Mouse (Mus musculus) midbrain, embryonic 14.5 days (tissue): ENCODE results near the gene Cchcr1. TPM values are rescaled to one million over a fixed set of nuclear protein-coding genes. Genes with fewer than 3 reads are reported as not detected.
A peak's percentile ranks its signal among the peaks of the same experiment; 100 is the strongest.
"Not testable (repeated sequence)": the region's sequence is repeated elsewhere in the genome, so short reads cannot be mapped to it uniquely, and the experiment has no call there.

ENCODE experiments used
- ATAC-seq: fragments of 200-750 bp; cut with Nextera tagmentation; 2 replicates; pipeline ENCODE4 v1.8.0; 2017; ENCODE audit warnings: moderate number of reproducible peaks, moderate library complexity; ENCODE audit not compliant: low FRiP score, low TSS enrichment
- DNase-seq: peaks from one replicate; pipeline ENCODE4 v3.0.0-alpha.2; 2015
- H3K27ac ChIP-seq: fragments of 300-500 bp; sonication (generic); replicated peaks from 2 replicates; pipeline ENCODE4 v1.5.1; 2014; ENCODE audit warnings: mild to moderate bottlenecking, low read depth, low read length, moderate library complexity
- H3K27me3 ChIP-seq: fragments of 300-500 bp; sonication (generic); 2 replicates; pipeline ENCODE4 v1.6.1; 2014; ENCODE audit warnings: low read length, control low read depth, mixed read lengths; ENCODE audit not compliant: control insufficient read depth, insufficient read depth
- H3K36me3 ChIP-seq: fragments of 300-500 bp; sonication (generic); 2 replicates; pipeline ENCODE4 v1.6.1; 2014; ENCODE audit warnings: low read length, control low read depth; ENCODE audit not compliant: control insufficient read depth, insufficient read depth
- H3K4me1 ChIP-seq: fragments of 300-500 bp; sonication (generic); 2 replicates; pipeline ENCODE4 v1.6.1; 2014; ENCODE audit warnings: mild to moderate bottlenecking, antibody characterized with exemption, low read length, control low read depth; ENCODE audit not compliant: control insufficient read depth, insufficient read depth
- H3K4me2 ChIP-seq: fragments of 300-500 bp; sonication (generic); 2 replicates; pipeline ENCODE4 v1.6.1; 2014; ENCODE audit warnings: mild to moderate bottlenecking, low read length, moderate library complexity
- H3K4me3 ChIP-seq: fragments of 300-500 bp; sonication (generic); replicated peaks from 2 replicates; pipeline ENCODE4 v1.5.1; 2014; ENCODE audit warnings: low read depth, low read length
- H3K9ac ChIP-seq: fragments of 300-500 bp; sonication (generic); replicated peaks from 2 replicates; pipeline ENCODE4 v1.6.1; 2014; ENCODE audit warnings: mild to moderate bottlenecking, low read length, moderate library complexity
- H3K9me3 ChIP-seq: fragments of 300-500 bp; sonication (generic); 2 replicates; pipeline ENCODE4 v1.6.1; 2016; ENCODE audit warnings: low read length, control low read depth, mixed read lengths; ENCODE audit not compliant: control insufficient read depth
- WGBS: fragments of 180-500 bp; shearing (Covaris S2); extraction: QIAGEN DNeasy Blood & Tissue Kit; methylation state at CpG from one replicate; pipeline ENCODE4 v1.1.7; 2014; 5-methylcytosine and 5-hydroxymethylcytosine counted together
- polyA plus RNA-seq: library from polyadenylated mRNA; unstranded; fragments of >200 nt; fragmentation: Nextera tagmentation; extraction: Ambion mirVana; gene quantifications from 2 replicates; pipeline ENCODE4 v1.2.1, GENCODE M21; 2014

Cchcr1 gene
- polyA plus RNA-seq, 1 experiment from 2014 or later: 3.4 TPM

DNA sequence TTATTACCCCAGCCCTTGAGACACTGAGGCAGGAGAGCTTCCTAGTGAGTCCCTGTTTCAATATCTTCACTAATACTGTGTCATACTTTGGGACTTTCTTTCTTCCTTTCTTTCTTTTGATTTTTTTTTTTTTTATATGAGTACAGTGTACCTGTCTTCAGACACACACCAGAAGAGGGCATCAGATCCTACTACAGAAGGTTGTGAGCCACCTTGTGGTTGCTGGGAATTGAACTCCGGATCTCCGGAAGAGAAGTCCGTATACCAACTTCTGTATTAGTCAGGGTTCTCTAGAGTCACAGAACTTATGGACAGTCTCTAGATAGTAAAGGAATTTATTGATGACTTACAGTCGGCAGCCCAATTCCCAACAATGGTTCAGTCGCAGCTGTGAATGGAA, 8.6 kb upstream of the Cchcr1 start:
- not testable (repeated sequence) for DNase-seq, ATAC-seq, H3K36me3 ChIP-seq, H3K4me3 ChIP-seq, H3K9me3 ChIP-seq, H3K4me1 ChIP-seq, H3K27ac ChIP-seq, H3K4me2 ChIP-seq, H3K9ac ChIP-seq
- WGBS: 52% methylated on average over 4 of the region's 5 CpGs
- peaks cover 22% of the 10 kb centered on the region for H3K27me3 ChIP-seq

DNA sequence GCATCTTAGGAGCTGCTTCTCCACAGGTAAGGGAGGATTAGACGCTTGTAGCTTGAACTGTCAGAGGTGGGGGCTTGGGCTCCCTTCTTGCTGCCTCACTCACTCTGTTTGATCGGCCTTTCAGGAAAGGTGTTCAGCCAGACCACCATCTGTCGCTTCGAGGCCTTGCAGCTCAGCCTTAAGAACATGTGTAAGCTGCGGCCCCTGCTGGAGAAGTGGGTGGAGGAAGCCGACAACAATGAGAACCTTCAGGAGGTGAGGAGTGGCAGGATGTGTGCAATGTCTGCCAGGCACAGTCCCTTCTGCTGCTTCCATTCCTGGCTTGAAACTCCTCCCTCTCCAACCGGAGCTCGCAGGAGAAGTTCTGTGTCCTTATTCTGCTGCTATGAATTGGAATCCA, 7.6 kb upstream of the Cchcr1 start:
- Histone ChIP-seq H3K4me2 (no peak overlapping the region), H3K9me3 (no peaks in the 10 kb centered on the region), H3K4me1 (no peaks in the 10 kb centered on the region), H3K4me3 (no peak overlapping the region), H3K9ac (no peak overlapping the region), H3K27ac (no peak overlapping the region), H3K27me3 (peaks cover 22% of the 10 kb centered on the region), H3K36me3 (no peaks in the 10 kb centered on the region)
- ATAC-seq: no peak
- DNase-seq: peak; percentile 60
- WGBS: 34% methylated on average over 8 of the region's 8 CpGs

DNA sequence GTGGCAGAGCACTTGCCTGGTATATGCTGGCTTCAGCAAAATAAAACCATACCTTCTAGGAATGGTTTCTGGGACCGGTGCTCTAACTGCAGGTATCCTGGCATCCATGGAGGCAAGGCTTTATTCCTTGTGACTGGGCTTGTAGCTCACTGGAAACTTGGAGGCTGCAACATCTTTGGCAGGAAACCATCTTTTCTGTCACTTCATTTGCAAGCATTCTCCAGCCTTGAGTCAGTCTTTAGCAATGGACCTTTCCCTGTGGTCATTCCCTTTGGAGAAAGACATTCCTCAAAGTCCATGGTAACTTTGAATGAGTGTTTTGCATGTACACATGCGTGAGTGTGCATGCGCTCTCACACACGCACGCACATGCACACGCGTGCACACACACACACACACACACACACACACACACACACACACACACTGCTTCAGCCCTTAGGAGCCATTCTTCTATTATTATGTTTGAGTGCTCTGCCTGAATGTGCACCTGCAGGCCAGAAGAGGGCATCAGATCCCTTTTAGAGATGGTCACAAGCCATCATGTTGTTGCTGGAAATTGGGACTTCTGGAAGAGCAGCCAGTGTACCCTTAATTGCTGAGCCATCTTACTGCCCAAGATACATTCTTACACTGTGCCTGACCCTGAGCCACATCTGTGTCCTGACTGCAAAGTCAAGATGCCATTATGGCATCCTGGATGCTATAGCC, 3.8 kb upstream of the Cchcr1 start:
- H3K27me3 ChIP-seq: peaks cover 2% of the 10 kb centered on the region
- H3K4me2 ChIP-seq: no peak overlapping the region
- DNase-seq: peak; percentile 48
- no peaks in the 10 kb centered on the region for H3K36me3 ChIP-seq
- H3K9me3 ChIP-seq: no peaks in the 10 kb centered on the region
- H3K4me1 ChIP-seq: peaks cover 14% of the 10 kb centered on the region
- 96% methylated on average over 7 of the region's 7 CpGs for WGBS
- no peak overlapping the region for H3K27ac ChIP-seq
- ATAC-seq: no peak
- H3K4me3 ChIP-seq: no peak overlapping the region
- H3K9ac ChIP-seq: no peak overlapping the region

GRCm38 (mm10) chr17:35513886-35514285, 3.0 kb upstream of the Cchcr1 start:
- no peaks in the 10 kb centered on the region for H3K9me3 ChIP-seq
- peaks cover 14% of the 10 kb centered on the region for H3K4me1 ChIP-seq
- H3K27ac ChIP-seq: no peak overlapping the region
- DNase-seq: peak; percentile 77
- H3K4me2 ChIP-seq: no peak overlapping the region
- WGBS: 10% methylated on average over 2 of the region's 2 CpGs
- no peak overlapping the region for H3K9ac ChIP-seq
- ATAC-seq: no peak
- H3K27me3 ChIP-seq: no peaks in the 10 kb centered on the region; the same call in 1 of the 2 replicates
- H3K4me3 ChIP-seq: no peak overlapping the region
- H3K36me3 ChIP-seq: no peaks in the 10 kb centered on the region

GRCm38 (mm10) chr17:35514756-35515155, 2.1 kb upstream of the Cchcr1 start:
- Histone ChIP-seq H3K9ac (no peak overlapping the region), H3K27ac (no peak overlapping the region), H3K4me1 (peaks cover 14% of the 10 kb centered on the region), H3K36me3 (no peaks in the 10 kb centered on the region), H3K4me2 (peak overlapping the region; percentile 75), H3K27me3 (no peaks in the 10 kb centered on the region; the same call in 1 of the 2 replicates), H3K9me3 (no peaks in the 10 kb centered on the region), H3K4me3 (no peak overlapping the region)
- WGBS: 50% methylated on average over 6 of the region's 6 CpGs
- DNase-seq (no peak), ATAC-seq (no peak)

DNA sequence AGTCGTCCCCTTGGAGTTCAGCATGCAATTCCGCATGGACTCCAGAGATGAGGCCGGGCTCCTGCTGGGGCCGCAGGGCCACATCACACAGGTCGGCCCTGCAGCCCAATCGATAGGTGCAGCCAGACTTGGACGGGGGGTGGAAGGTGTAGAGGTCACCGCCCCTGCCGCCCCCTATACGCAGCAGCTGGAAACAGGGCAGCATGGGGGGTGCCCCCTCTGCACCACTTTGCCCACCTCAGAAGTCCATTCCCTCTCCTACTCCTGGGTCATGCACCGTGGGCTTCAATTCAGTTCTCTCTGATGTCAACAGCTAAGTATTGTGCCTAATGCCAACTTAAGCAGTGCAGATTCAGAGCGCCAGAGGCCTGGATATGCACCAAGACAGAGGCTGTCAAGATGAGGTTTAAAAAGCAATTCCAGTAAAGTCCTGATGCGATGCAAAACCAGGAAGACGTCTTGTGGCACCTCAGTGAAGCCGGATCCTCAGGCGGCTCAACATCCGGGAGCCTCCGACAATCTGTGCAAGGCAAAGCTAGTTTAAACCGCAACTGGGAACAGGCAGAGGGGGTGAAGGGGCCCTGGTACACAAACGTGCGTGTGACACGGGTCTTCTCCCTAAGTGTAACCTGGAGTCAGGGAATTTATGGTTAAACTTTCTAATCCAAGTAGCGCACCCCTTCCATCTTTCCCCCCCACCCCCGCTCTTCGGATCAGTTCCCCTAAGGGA, 824 bp upstream of the Cchcr1 start:
- H3K36me3 ChIP-seq: no peaks in the 10 kb centered on the region
- H3K4me3 ChIP-seq: peak overlapping the region; percentile 50
- 7% methylated on average over 25 of the region's 25 CpGs for WGBS
- DNase-seq: peak; percentile 52
- H3K4me1 ChIP-seq: peaks cover 14% of the 10 kb centered on the region
- H3K4me2 ChIP-seq: peak overlapping the region; percentile 75
- no peak overlapping the region for H3K27ac ChIP-seq
- H3K9me3 ChIP-seq: no peaks in the 10 kb centered on the region
- H3K27me3 ChIP-seq: no peaks in the 10 kb centered on the region; the same call in 1 of the 2 replicates
- peak; percentile 24; the same call in 1 of the 2 replicates for ATAC-seq
- H3K9ac ChIP-seq: peak overlapping the region; percentile 45

DNA sequence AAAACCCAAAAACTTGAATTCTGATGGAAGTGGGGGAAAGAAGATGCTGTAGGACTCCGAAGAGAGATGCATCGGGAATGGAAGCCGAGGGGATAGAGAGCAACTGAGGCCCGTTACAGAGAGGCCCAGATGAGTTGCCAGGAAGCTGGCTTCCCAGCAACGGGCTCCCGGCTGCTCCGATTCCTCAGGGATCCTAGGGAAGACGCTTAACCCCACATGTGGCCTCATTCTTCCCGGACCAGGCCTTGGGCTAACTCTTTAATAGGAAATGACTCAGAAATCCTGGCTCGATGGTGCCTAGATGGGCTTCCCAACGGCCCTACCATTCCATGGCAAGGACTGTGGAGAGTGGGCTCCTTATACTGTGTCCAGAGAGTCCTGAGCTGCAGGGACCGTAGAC, 626 bp downstream of the Cchcr1 start:
- ATAC-seq (no peak), DNase-seq (no peak)
- H3K4me3 ChIP-seq: peak overlapping the region; percentile 50
- H3K36me3 ChIP-seq: no peaks in the 10 kb centered on the region
- peaks cover 14% of the 10 kb centered on the region for H3K4me1 ChIP-seq
- 9% methylated on average over 12 of the region's 12 CpGs for WGBS
- H3K27me3 ChIP-seq: no peaks in the 10 kb centered on the region; the same call in 1 of the 2 replicates
- peak overlapping the region; percentile 9; the same call in 1 of the 2 replicates for H3K9ac ChIP-seq
- H3K27ac ChIP-seq: no peak overlapping the region
- H3K4me2 ChIP-seq: peak overlapping the region; percentile 75
- no peaks in the 10 kb centered on the region for H3K9me3 ChIP-seq

DNA sequence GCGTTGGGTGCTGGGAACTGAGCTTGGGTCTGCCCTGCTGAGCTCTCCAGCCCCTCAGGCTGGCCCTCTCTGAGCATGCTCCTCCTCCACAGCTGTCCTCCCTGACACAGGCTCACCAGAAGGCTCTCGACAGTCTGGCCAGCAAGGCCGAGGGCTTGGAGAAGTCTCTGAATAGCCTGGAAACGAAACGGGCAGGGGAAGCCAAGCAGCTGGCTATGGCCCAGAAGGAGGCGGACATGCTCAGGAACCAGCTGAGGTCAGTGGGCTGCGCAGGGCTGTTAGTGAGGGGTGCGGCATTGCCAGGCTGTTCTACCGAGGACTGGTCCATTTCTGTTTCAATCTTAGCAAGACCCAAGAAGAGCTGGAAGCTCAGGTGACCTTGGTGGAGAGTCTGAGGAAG, 7.5 kb downstream of the Cchcr1 start:
- no peaks in the 10 kb centered on the region for H3K9me3 ChIP-seq
- no peak overlapping the region for H3K9ac ChIP-seq
- DNase-seq (no peak), ATAC-seq (no peak)
- no peaks in the 10 kb centered on the region for H3K4me1 ChIP-seq
- H3K36me3 ChIP-seq: 0 out of 2 replicates have a peak, but pooled peaks cover 7% of the 10 kb centered on the region
- no peak overlapping the region for H3K27ac ChIP-seq
- H3K4me3 ChIP-seq: no peak overlapping the region
- H3K27me3 ChIP-seq: no peaks in the 10 kb centered on the region
- no peak overlapping the region for H3K4me2 ChIP-seq
- 82% methylated on average over 9 of the region's 9 CpGs for WGBS
